Mouse (Mus musculus) neural tube, embryonic 13.5 days (tissue): Measurements from ENCODE around the gene Elp5. TPM values are rescaled to one million over a fixed set of nuclear protein-coding genes. Genes with fewer than 3 reads are reported as not detected.

ENCODE experiments used
- ATAC-seq: fragments of 200-750 bp; cut with Nextera tagmentation; 2 replicates; pipeline ENCODE4 v1.8.0; 2017; ENCODE audit warnings: low read depth, mild to moderate bottlenecking, moderate TSS enrichment, moderate library complexity
- H3K27ac ChIP-seq: fragments of 300-500 bp; sonication (generic); replicated peaks from 2 replicates; pipeline ENCODE4 v1.5.1; 2015; ENCODE audit warnings: moderate library complexity, mild to moderate bottlenecking, inconsistent platforms
- H3K27me3 ChIP-seq: fragments of 300-500 bp; sonication (generic); 2 replicates; pipeline ENCODE4 v1.6.1; 2015; ENCODE audit warnings: mild to moderate bottlenecking, inconsistent platforms
- H3K36me3 ChIP-seq: fragments of 300-500 bp; sonication (generic); 2 replicates; pipeline ENCODE4 v1.6.1; 2015; ENCODE audit warnings: mild to moderate bottlenecking, inconsistent platforms
- H3K4me1 ChIP-seq: fragments of 300-500 bp; sonication (generic); replicated peaks from 2 replicates; pipeline ENCODE4 v1.6.1; 2015; ENCODE audit warnings: inconsistent platforms
- H3K4me2 ChIP-seq: fragments of 300-500 bp; sonication (generic); 2 replicates; pipeline ENCODE4 v1.6.1; 2015; ENCODE audit warnings: inconsistent platforms, mild to moderate bottlenecking, moderate library complexity
- H3K4me3 ChIP-seq: fragments of 300-500 bp; sonication (generic); 2 replicates; pipeline ENCODE4 v1.5.1; 2015; ENCODE audit warnings: mild to moderate bottlenecking, inconsistent platforms
- H3K9ac ChIP-seq: fragments of 300-500 bp; sonication (generic); 2 replicates; pipeline ENCODE4 v1.6.1; 2015; ENCODE audit warnings: moderate library complexity, mild to moderate bottlenecking, inconsistent platforms
- H3K9me3 ChIP-seq: fragments of 300-500 bp; sonication (generic); 2 replicates; pipeline ENCODE4 v1.6.1; 2016; ENCODE audit warnings: inconsistent platforms
- WGBS: fragments of 180-500 bp; shearing (Covaris S2); methylation state at CpG from one replicate; pipeline ENCODE4 v1.1.7; 2015; 5-methylcytosine and 5-hydroxymethylcytosine counted together
- polyA plus RNA-seq: library from polyadenylated mRNA; unstranded; fragments of >200 nt; fragmentation: Nextera tagmentation; extraction: Ambion mirVana; gene quantifications from 2 replicates; pipeline ENCODE4 v1.2.1, GENCODE M21; 2015

Elp5 gene
- polyA plus RNA-seq, 1 experiment from 2014 or later: 162 TPM

DNA sequence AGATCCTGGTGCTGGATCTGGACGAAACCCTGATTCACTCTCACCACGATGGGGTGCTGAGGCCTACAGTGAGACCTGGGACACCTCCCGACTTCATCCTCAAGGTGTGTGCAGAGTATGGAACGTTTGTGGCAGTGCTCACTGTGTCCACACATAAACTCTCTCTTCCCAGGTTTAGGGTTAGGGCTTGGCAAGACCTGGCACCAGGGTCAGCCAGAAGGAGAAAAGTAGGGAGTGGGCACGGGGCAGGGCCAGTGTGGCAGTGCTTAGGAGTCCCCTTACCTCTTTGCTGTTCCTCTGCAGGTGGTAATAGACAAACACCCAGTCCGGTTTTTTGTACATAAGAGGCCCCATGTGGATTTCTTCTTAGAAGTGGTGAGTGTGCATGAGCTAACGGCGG is 2.1 kb upstream of the Elp5 start:
- no peak for ATAC-seq
- no peak overlapping the region for H3K4me3 ChIP-seq
- WGBS: 91% methylated on average over 8 of the region's 8 CpGs
- H3K9ac ChIP-seq: no peak overlapping the region
- H3K4me2 ChIP-seq: no peak overlapping the region
- peaks cover 28% of the 10 kb centered on the region for H3K4me1 ChIP-seq
- H3K36me3 ChIP-seq: peaks cover 58% of the 10 kb centered on the region
- no peak overlapping the region for H3K27ac ChIP-seq
- H3K9me3 ChIP-seq: no peaks in the 10 kb centered on the region
- H3K27me3 ChIP-seq: no peaks in the 10 kb centered on the region

DNA sequence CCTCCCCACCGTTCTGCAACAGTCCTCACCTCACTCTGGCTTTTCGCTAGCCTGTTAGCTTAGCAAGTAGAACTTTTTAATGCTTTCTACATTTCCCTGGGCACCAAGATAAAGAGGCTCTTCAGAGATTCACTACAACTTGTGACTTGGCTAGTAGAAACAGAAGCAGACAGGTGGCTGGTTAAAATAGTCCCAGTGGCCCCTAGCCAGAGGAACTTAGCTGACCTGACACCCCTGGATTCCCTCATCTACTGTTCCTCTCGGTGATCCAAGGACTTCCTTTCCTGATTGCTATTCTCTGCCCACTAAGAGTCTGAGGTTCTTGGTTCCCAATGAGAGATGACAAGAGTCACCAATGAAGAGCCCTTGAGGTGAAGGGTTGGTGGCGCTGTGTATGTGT is 1.1 kb upstream of the Elp5 start:
- Histone ChIP-seq H3K4me1 (peaks cover 39% of the 10 kb centered on the region), H3K9me3 (no peaks in the 10 kb centered on the region), H3K4me2 (peak overlapping the region; percentile 87), H3K4me3 (peak overlapping the region; percentile 99; the same call in 1 of the 2 replicates), H3K27me3 (no peaks in the 10 kb centered on the region), H3K27ac (no peak overlapping the region), H3K36me3 (peaks cover 52% of the 10 kb centered on the region), H3K9ac (peak overlapping the region; percentile 100)
- WGBS: 84% methylated on average over 4 of the region's 4 CpGs
- no peak for ATAC-seq

DNA sequence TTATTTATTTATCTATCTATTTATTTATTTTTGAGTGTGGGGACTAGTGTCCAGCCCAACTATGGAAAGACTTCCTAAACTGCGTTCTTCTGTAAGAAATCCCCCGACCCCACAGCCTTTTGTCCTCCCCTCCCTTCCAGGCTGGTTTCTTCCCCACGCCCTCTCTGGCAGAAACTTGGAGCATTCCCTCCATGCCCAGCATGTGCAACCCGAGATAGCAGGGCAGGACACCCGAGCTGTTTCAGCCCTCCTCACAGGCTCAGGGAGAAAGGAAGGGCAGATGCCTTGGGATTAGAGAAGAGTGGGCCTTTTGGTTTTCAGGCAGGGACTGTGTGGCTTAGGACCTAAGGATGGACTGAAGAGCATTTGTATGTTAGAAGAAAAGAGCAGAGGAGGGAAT is 560 bp upstream of the Elp5 start:
- peak overlapping the region; percentile 100 for H3K9ac ChIP-seq
- no peak overlapping the region for H3K27ac ChIP-seq
- peaks cover 48% of the 10 kb centered on the region for H3K36me3 ChIP-seq
- WGBS: 43% methylated on average over 5 of the region's 5 CpGs
- no peaks in the 10 kb centered on the region for H3K27me3 ChIP-seq
- peaks cover 40% of the 10 kb centered on the region for H3K4me1 ChIP-seq
- ATAC-seq: no peak
- H3K9me3 ChIP-seq: no peaks in the 10 kb centered on the region
- peak overlapping the region; percentile 99 for H3K4me3 ChIP-seq
- peak overlapping the region; percentile 87 for H3K4me2 ChIP-seq

DNA sequence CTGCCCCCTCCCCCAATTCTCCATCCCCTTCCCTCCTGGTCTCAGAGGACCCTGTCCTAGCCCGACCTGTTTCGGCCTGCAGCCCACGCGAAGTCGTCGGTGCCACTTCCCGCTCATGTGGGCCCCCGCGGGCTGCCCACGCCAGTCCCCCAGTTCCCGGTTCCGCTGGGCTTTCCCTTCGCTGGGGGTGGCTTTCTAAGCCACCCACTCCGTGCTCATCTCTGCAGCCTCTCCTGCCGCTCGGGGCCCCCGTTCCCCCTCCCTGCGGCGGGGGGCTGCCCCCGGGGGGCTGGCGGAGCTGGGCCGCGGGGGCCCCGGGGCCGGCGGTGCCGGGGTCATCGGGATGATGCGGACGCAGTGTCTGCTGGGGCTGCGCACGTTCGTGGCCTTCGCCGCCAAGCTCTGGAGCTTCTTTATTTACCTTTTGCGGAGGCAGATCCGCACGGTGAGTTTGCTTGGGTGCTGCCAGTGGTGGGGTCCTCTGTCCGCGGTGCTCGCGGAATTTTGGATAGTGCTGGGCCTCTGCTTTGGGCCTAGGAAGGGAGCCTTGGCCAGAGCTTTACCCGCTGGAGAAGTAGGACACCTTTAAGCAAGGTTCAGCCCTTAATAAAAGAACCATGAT is 1.1 kb downstream of the Elp5 start, which contains the start of gene Ctdnep1:
Gene Ctdnep1, plus strand, starts transcription at position 16 of the 622 bp plus-strand sequence.
- peak within 1 kb of the TSS; percentile 87 for H3K4me2 ChIP-seq
- H3K4me1 ChIP-seq: peaks cover 40% of the 10 kb centered on the region
- peaks cover 46% of the 10 kb centered on the region for H3K36me3 ChIP-seq
- peak within 1 kb of the TSS; percentile 100 for H3K9ac ChIP-seq
- peak within 1 kb of the TSS; percentile 100 for H3K27ac ChIP-seq
- under 1% methylated on average over 38 of the region's 43 CpGs for WGBS
- ATAC-seq: peak; percentile 67
- H3K9me3 ChIP-seq: no peaks in the 10 kb centered on the region
- H3K27me3 ChIP-seq: no peaks in the 10 kb centered on the region
- peak within 1 kb of the TSS; percentile 99 for H3K4me3 ChIP-seq

DNA sequence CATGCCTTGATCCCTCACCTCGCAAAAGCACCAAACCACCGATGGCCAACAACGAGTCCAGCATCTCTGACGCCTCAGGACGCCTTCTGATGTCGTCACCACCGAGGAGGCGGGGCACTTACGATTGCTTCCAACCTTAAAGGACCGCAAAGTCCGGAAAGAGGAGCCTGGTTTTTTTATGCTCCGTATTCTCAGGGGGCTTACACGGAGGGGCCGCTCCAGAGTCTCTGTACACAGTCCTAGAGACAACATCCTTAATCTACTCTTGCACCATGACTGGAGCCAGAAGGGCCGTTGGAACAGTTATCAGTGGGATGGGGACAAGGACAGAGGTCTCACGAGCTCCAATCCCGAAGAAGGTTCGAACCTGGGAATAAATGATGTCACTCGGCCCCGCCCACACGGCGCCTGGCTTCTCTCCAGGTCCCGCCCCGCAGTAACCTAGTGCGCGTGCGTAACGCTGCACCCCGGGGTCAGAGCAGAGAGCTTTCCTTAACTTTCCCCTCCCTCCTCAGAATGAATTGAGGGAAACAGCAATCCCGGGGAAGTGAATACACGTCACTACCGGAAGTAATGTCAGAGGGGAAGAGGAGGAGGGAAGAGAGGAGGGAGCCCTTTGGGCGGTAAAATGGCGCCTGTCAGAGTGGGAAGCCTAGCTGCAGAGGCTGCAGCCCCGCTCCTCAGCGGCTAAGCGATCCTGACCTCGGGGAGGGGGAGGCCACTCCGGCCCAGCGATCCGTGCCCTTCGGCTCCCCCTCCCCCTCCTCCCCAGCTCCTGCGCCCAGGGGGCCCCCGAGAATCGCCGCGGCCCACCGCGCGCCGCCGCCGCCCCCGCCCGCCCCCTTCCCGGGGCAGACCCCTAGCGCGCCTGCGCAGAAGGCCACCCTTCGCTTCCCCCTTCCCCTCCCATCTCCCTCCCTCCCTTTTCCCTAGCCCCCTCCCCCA is 1.8 kb downstream of the Elp5 start:
- Histone ChIP-seq H3K4me1 (peaks cover 40% of the 10 kb centered on the region), H3K27me3 (no peaks in the 10 kb centered on the region), H3K9ac (peak overlapping the region; percentile 100), H3K4me3 (peak overlapping the region; percentile 99), H3K4me2 (peak overlapping the region; percentile 87), H3K36me3 (peaks cover 47% of the 10 kb centered on the region), H3K27ac (peak overlapping the region; percentile 100), H3K9me3 (no peaks in the 10 kb centered on the region)
- ATAC-seq: peak; percentile 94
- under 1% methylated on average over 42 of the region's 60 CpGs for WGBS

DNA sequence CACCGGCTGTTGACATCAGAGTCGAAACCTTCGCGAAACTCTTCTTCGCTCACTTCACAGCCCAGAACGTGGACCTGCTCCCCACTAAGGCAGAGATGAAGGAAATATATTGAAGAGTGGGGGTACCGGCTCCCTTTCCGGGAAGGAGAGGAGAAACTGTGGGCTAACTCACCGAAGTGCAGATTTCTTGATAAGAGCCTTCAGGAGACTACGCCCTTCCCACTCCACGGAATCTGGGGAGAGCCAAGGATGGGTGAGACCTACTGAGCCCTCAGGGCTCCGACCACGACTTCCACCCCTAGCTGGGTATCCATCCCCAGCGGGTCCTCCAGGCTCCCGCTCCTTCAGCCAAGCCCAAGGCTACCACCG is 2.5 kb downstream of the Elp5 start:
- Histone ChIP-seq H3K4me2 (peak overlapping the region; percentile 87), H3K4me1 (peaks cover 40% of the 10 kb centered on the region), H3K9ac (peak overlapping the region; percentile 87), H3K27ac (peak overlapping the region; percentile 100), H3K27me3 (no peaks in the 10 kb centered on the region), H3K36me3 (peaks cover 47% of the 10 kb centered on the region), H3K4me3 (peak overlapping the region; percentile 99), H3K9me3 (no peaks in the 10 kb centered on the region)
- 3% methylated on average over 16 of the region's 16 CpGs for WGBS
- ATAC-seq: no peak

DNA sequence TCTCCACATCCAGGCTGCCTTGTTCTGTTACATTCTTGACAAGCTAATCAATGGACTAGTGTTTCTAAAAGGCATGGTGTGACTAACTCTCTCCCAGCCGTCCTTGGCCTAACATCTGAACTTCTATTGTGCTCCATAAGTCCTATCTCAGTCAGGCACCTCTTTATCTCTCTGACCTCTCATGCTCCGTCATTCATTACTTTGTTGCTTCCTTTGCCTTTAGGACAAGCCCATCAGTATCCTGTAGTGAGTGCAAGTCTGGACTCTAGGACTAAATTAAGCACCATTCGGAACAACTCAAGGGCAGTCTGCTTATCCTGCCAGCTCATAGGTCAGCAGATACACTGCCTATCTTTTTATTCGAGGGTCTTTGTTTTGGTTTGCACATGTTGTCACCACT is 6.0 kb downstream of the Elp5 start:
- Histone ChIP-seq H3K27ac (no peak overlapping the region), H3K27me3 (no peaks in the 10 kb centered on the region), H3K9ac (no peak overlapping the region), H3K4me1 (peaks cover 15% of the 10 kb centered on the region), H3K4me2 (no peak overlapping the region), H3K9me3 (no peaks in the 10 kb centered on the region), H3K4me3 (no peak overlapping the region), H3K36me3 (peaks cover 69% of the 10 kb centered on the region)
- ATAC-seq: no peak
- 86% methylated on average over 4 of the region's 4 CpGs for WGBS

DNA sequence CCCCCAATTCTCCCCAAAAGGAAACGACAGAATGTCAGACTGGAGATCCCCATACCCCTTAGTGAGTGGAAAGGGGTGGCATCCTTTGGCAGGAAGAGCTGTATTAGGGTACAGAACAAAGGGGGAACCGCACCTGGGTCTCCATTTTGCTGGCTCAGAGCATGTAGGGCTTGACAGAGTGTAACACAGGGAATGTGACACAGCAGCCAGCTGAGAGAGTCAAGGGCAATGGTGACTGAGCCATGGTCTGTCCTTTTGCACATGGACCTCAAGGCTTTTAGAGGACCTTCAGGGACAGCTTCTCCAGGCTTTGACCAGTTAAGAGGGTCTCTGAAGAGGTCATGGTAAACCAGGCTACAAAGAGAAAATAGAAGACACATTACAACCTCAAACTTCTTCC is 7.4 kb downstream of the Elp5 start:
- no peak overlapping the region for H3K27ac ChIP-seq
- no peak for ATAC-seq
- no peak overlapping the region for H3K4me3 ChIP-seq
- 95% methylated on average over 2 of the region's 2 CpGs for WGBS
- peaks cover 79% of the 10 kb centered on the region for H3K36me3 ChIP-seq
- H3K27me3 ChIP-seq: no peaks in the 10 kb centered on the region
- peaks cover 15% of the 10 kb centered on the region for H3K4me1 ChIP-seq
- no peak overlapping the region for H3K4me2 ChIP-seq
- no peaks in the 10 kb centered on the region for H3K9me3 ChIP-seq
- H3K9ac ChIP-seq: no peak overlapping the region

DNA sequence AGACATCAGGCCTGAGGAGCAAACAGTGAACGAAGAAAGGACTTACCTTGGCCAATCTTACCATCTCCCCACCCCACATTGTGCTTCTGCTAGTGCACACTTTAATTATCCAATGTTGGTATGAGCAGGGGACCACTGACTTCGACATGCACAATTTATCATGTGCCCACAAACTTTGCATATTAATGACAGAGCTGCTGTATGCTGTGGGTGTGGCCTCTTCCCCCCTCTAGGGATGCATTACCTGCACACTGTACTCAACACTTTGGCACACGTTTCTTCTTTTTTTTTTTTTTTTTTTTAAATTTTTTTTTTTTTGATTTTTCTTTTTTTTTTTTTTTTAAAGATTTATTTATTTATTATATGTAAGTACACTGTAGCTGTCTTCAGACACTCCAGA is 11.5 kb downstream of the Elp5 start:
- H3K4me2 ChIP-seq: no peak overlapping the region
- H3K36me3 ChIP-seq: peaks cover 78% of the 10 kb centered on the region
- ATAC-seq: no peak

DNA sequence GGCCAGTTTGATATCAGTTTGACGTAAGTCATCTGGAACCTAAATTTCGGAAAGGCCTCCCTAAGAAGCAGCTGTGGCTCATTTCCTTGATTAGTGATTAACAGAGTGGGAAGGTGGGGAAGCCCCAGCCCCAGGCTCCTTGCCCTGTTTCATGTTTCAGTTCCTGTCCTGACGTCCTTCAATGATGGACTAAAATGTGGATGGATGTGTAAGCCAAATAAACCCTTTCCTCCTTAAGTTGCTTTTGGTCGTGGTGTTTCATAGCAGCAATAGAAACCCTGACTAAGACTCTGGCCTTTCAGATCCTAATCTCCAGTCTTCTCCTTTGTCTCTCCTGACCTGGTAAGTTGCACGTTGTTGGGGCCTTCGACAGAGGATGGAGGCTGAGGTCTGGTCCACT is 12.1 kb downstream of the Elp5 start:
- H3K36me3 ChIP-seq: peaks cover 74% of the 10 kb centered on the region
- WGBS: 88% methylated on average over 6 of the region's 6 CpGs
- H3K9ac ChIP-seq: no peak overlapping the region
- no peak for ATAC-seq
- no peaks in the 10 kb centered on the region for H3K9me3 ChIP-seq
- no peak overlapping the region for H3K4me3 ChIP-seq
- H3K4me1 ChIP-seq: peaks cover 16% of the 10 kb centered on the region
- no peak overlapping the region for H3K4me2 ChIP-seq
- no peak overlapping the region for H3K27ac ChIP-seq
- H3K27me3 ChIP-seq: peaks cover 38% of the 10 kb centered on the region

More for the DNA sequence above, 11.5 kb downstream of the Elp5 start:
- H3K4me1 ChIP-seq: peaks cover 12% of the 10 kb centered on the region
- no peak overlapping the region for H3K27ac ChIP-seq
- no peaks in the 10 kb centered on the region for H3K9me3 ChIP-seq
- H3K4me3 ChIP-seq: no peak overlapping the region
- H3K9ac ChIP-seq: no peak overlapping the region
- H3K27me3 ChIP-seq: peaks cover 33% of the 10 kb centered on the region
- 82% methylated on average over 3 of the region's 3 CpGs for whole genome bisulfite sequencing

DNA sequence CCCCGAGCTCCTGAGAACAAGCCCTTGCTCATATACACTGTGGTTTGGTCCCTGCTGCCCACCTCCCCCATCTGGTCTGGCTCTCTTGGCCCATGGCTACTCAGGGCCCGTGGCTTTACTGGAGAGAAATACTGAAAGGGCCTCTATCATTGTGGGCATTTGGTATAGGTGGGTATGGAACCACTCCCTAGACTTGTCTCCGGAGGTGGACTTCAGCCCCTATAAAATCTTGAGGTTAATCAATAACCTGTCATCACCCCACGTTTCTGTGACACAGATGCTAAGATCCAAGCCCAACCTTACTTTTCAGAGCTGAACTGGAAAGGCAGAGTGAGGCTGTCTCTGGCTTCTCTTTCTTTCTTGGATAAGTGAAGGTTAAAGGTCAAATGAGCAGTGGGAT is 13.5 kb downstream of the Elp5 start:
- Histone ChIP-seq H3K36me3 (peaks cover 60% of the 10 kb centered on the region), H3K27me3 (peaks cover 53% of the 10 kb centered on the region)
- no peak for ATAC-seq

DNA sequence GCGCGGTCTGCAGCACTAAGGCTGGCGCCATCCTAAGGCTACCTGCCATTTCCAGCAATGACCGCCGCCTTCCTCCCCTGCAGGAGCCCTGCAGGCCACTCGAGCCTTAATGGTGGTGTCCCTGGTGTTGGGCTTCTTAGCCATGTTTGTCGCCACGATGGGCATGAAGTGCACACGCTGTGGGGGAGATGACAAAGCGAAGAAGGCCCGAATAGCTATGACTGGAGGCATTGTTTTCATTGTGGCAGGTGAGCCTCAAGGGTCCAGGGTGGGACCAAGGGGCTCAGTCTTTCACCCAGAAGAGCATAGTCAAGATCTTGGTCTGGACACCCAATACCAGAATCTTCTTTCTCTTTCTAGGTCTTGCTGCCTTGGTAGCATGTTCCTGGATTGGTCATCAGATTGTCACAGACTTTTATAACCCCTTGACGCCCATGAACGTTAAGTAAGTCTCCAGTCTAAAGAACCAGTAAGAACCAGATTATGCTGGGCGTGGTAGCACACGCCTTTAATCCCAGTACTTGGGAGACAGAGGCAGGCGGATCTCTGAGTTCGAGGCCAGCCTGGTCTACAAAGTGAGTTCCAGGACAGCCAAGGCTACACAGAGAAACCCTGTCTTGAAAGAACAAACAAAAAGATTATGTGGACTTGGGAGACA is 15.3 kb downstream of the Elp5 start:
- H3K9ac ChIP-seq: peak overlapping the region; percentile 50; the same call in 1 of the 2 replicates
- 0 out of 2 replicates have a peak, but pooled peaks have one; percentile 16 for ATAC-seq
- WGBS: 37% methylated on average over 17 of the region's 17 CpGs
- H3K4me1 ChIP-seq: peaks cover 17% of the 10 kb centered on the region
- H3K27ac ChIP-seq: no peak overlapping the region
- peaks cover 42% of the 10 kb centered on the region for H3K36me3 ChIP-seq
- no peaks in the 10 kb centered on the region for H3K9me3 ChIP-seq
- H3K4me3 ChIP-seq: peak overlapping the region; percentile 26
- H3K4me2 ChIP-seq: peak overlapping the region; percentile 48
- peaks cover 71% of the 10 kb centered on the region for H3K27me3 ChIP-seq

More for the DNA sequence above, 13.5 kb downstream of the Elp5 start:
- H3K4me3 ChIP-seq: no peak overlapping the region
- peaks cover 17% of the 10 kb centered on the region for H3K4me1 ChIP-seq
- H3K27ac ChIP-seq: no peak overlapping the region
- WGBS: 89% methylated on average over 4 of the region's 4 CpGs
- H3K9ac ChIP-seq: no peak overlapping the region
- H3K4me2 ChIP-seq: no peak overlapping the region
- H3K9me3 ChIP-seq: no peaks in the 10 kb centered on the region
